Mouse (Mus musculus): ENCODE measurements around the gene Sh2d3c. TPM values are rescaled to one million over a fixed set of nuclear protein-coding genes. Genes with fewer than 3 reads are reported as not detected.

Sh2d3c gene
- 58.0 TPM for polyA plus RNA-seq (2017; shearing (Covaris generic))

GRCm38 (mm10) chr2:32720681-32721229 is at the start of gene Sh2d3c:
Gene Sh2d3c (plus strand): TSS chr2:32721055.

GRCm38 (mm10) chr2:32704021-32704421 is 16.8 kb upstream of the Sh2d3c start, which contains the start of gene Fpgs:
Gene Fpgs (minus strand): TSS chr2:32704145.

GRCm38 (mm10) chr2:32712934-32713817 is 7.7 kb upstream of the Sh2d3c start, which contains the start of gene Cdk9:
Gene Cdk9 (minus strand): TSS chr2:32713076.

GRCm38 (mm10) chr2:32740916-32741272 is 20.0 kb downstream of the Sh2d3c start, which contains the start of gene 6330409D20Rik:
Gene 6330409D20Rik (minus strand): TSS chr2:32741016.

GRCm38 (mm10) chr2:32757056-32757845 is 36.4 kb downstream of the Sh2d3c start, which contains the start of gene Tor2a:
Gene Tor2a (plus strand): TSS chr2:32757234.

GRCm38 (mm10) chr2:32775359-32776074 is 54.7 kb downstream of the Sh2d3c start, which contains the start of the genes Ttc16 and Ptrh1:
Gene Ttc16 (minus strand): TSS chr2:32775633.
Gene Ptrh1 (plus strand): TSS chr2:32775786.

GRCm38 (mm10) chr2:32784048-32784681 is 63.3 kb downstream of the Sh2d3c start, which contains the start of gene Cfap157:
Gene Cfap157 (minus strand): TSS chr2:32784428.

Other genes with a start within 250 kb of the Sh2d3c start
- 153 TPM for gene Fam102a, start 185.7 kb upstream of the Sh2d3c start, polyA plus RNA-seq (2017; shearing (Covaris generic))
- gene Dpm2, start 150.2 kb upstream of the Sh2d3c start, polyA plus RNA-seq (2017; shearing (Covaris generic)): 76.8 TPM
- gene Pip5kl1, start 146.3 kb upstream of the Sh2d3c start, polyA plus RNA-seq (2017; shearing (Covaris generic)): not detected
- gene 9430097D07Rik, start 145.4 kb upstream of the Sh2d3c start, polyA plus RNA-seq (2017; shearing (Covaris generic)): not detected
- gene St6galnac4, start 134.0 kb upstream of the Sh2d3c start, polyA plus RNA-seq (2017; shearing (Covaris generic)): 15.0 TPM
- 1.1 TPM for gene St6galnac6, start 121.3 kb upstream of the Sh2d3c start, polyA plus RNA-seq (2017; shearing (Covaris generic))
- gene Ak1, start 99.3 kb upstream of the Sh2d3c start, polyA plus RNA-seq (2017; shearing (Covaris generic)): not detected
- 0.26 TPM for gene Eng, start 74.5 kb upstream of the Sh2d3c start, polyA plus RNA-seq (2017; shearing (Covaris generic))
- 26.8 TPM for gene Fpgs, start 16.9 kb upstream of the Sh2d3c start, polyA plus RNA-seq (2017; shearing (Covaris generic))
- gene Cdk9, start 8.0 kb upstream of the Sh2d3c start, polyA plus RNA-seq (2017; shearing (Covaris generic)): 190 TPM
- gene 6330409D20Rik, start 20.0 kb downstream of the Sh2d3c start, polyA plus RNA-seq (2017; shearing (Covaris generic)): not detected
- gene Tor2a, start 36.2 kb downstream of the Sh2d3c start, polyA plus RNA-seq (2017; shearing (Covaris generic)): 41.5 TPM
- not detected for gene Ttc16, start 54.6 kb downstream of the Sh2d3c start, polyA plus RNA-seq (2017; shearing (Covaris generic))
- 3.1 TPM for gene Ptrh1, start 54.7 kb downstream of the Sh2d3c start, polyA plus RNA-seq (2017; shearing (Covaris generic))
- gene Cfap157, start 63.4 kb downstream of the Sh2d3c start, polyA plus RNA-seq (2017; shearing (Covaris generic)): not detected
- 2.5 TPM for gene Stxbp1, start 126.2 kb downstream of the Sh2d3c start, polyA plus RNA-seq (2017; shearing (Covaris generic))
- 0.19 TPM for gene Fam129b, start 155.1 kb downstream of the Sh2d3c start, polyA plus RNA-seq (2017; shearing (Covaris generic))
- 59.9 TPM for gene Rpl12, start 240.5 kb downstream of the Sh2d3c start, polyA plus RNA-seq (2017; shearing (Covaris generic))
- gene Lrsam1, start 240.6 kb downstream of the Sh2d3c start, polyA plus RNA-seq (2017; shearing (Covaris generic)): 5.2 TPM

Data from naive thymus-derived CD4-positive, alpha-beta T cell, adult 5 months (primary cell).